Mouse (Mus musculus) mouse trophoblast stem cell (cell line): ENCODE data around the gene Slc10a1.

ENCODE experiments used
- in situ Hi-C, 2 experiments: fragments of 300-500 bp; cut with MseI, MboI; formaldehyde crosslinking; loops; 2 replicates in 1 of 2; 3 replicates in 1 of 2; pipeline ENCODE4 v1.15.1; 2025

Slc10a1 gene

DNA sequence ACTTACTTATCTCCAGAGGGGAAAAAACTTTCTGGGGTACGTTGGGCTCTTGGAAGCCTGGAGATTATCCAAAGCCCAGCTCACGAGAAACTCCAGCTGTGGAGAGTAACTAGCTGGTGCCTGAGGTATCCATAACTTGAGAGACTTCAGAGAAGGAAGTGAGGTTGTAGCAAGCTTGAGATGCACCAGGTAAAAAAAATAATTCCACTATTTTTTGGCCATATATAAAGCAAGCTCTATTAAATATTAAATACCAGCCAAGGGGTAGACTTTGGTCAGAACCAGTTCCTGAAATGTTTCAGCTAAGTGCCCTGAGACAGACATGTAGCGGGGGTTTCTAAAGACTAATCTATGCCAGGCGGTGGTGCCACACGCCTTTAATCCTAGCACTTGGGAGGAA lies at the start of gene Slc10a1:
Slc10a1 (minus strand) TSS at position 101 of the 400 bp plus-strand sequence.
- in situ Hi-C loops: no loop called here

DNA sequence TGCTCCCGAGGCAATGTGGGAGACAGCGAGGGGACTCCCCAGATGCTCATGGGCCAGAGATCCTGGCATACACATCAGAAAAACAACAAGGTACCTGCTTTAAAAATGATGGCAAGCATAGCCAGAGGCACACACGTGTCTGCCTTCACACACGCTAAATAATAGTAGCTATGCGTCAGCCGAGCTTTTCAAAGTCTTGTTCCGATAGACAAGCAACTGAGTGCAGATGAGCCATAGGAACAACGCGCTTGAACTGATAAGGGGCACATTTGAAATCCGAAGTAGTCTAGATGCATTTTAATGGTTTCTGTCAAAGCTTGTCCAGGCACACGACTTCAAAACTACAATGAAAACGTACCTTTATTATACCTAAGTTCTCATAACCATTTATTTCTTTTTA lies 49.1 kb upstream of the Slc10a1 start:
- in situ Hi-C loops: no loop called here

DNA sequence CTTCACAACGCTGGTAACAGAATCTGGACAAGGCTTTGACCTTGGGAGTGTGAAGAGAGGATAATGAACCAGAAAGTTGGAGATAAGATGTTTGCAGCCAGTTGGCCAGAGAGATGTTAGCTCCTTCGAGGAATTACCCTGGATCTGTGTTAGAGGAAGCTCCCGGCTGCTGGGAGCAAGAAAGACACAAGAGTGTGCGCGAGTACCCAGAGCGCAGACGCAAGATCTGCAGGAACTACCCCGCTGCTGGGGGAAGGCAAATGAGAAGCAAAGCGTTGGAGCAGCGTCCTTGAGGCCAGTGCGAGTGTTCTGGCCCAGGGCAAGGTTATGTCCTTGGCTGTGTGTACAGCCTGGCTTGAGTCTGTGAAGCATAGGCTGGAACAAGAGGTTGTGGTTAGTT lies 45.0 kb upstream of the Slc10a1 start:
- in situ Hi-C loops: no loop called here

DNA sequence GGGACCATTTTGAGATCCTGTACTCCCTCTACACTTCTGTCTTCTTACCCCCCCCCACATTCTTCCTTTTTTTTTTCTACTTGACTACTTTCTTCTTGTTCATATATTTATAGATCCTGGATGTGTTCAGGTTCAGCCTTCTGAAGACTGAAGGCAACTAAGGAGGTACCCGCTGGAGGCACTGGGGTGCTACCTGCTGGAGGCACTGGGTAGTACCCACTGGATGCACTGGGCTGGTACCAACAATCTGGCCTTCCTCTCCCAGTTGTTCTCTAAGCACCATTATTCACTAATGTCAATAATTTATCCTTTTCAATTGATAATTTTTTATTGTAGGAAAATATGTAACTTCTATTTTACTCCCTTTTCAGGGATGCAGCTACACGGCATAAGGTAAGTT lies 43.5 kb upstream of the Slc10a1 start:
- in situ Hi-C loops: no loop called here

DNA sequence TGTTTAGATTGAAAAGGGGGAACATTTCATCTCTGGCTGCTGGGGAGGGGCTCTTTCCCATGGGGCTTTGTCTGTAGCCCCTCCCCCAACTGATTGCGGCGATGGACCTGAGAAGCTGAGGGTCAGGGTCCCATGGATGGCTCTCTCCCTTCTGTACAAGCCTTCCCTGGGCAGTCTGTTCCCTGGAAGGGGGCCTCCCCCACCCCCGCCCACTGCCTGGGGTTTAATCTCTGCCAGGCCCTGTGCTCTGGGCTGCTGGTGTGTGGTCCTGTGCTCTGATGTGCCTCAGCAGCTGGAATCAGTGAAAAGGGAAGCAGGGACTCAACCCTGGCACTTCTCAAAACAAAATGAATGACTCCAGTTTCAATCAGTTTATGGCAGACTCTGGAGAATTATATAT lies 41.3 kb upstream of the Slc10a1 start:
- in situ Hi-C loops: no loop called here

DNA sequence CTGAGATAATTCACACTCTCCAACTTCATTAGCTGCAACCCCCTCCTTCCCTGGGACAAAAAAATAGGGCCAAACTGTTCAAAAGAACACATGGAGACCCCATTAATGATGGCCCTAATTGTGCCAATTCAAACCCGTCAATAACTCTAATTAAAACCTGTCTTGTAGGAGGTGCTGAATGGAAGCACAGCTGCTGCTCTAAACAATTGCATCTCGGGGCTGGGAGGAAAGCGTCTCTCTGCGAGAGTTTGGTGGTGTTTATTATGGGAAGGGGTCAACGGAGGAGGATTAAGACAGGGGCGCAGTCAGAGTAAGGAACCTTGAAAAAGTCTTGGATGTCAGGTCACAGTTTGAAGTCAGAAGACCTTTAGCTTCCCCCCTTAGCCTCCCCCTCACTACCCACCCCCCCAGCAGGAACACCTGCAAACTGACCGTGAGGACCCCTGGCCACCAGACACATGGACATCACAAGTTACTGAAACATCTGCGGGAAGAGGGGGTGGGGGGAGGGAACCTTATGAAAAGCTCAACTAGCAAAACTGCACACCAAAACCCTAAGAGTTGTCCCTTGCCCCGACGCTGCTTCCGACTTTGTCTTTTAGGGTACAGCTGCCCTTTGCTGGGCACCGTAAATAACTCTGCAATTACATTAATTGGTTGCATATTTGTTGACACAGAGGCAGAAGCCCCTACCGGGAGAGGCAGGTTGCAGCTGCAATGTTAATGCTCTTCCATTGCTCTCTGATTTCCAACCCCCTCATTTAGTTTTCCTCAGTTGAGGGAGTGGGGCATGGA lies 34.5 kb upstream of the Slc10a1 start:
- in situ Hi-C loops: no loop called here

DNA sequence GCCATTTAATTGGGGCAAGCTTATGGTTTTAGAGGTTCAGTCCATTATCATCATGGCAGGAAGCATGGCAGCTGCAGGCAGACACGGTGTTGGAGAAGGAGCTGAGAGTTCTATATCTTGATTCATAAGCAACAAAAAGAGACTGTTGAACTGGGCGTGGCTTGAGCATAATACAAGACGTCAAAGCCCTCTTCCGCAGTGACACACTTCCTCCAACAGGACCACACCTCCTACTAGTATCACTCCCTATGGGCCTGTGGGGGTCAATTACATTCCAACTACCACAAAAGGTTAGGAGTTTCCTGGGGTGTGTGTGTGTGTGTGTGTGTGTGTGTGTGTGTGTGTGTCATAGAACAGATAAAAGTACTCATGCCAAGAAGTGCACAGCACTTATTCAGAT lies 32.4 kb upstream of the Slc10a1 start:
- in situ Hi-C loops: no loop called here

DNA sequence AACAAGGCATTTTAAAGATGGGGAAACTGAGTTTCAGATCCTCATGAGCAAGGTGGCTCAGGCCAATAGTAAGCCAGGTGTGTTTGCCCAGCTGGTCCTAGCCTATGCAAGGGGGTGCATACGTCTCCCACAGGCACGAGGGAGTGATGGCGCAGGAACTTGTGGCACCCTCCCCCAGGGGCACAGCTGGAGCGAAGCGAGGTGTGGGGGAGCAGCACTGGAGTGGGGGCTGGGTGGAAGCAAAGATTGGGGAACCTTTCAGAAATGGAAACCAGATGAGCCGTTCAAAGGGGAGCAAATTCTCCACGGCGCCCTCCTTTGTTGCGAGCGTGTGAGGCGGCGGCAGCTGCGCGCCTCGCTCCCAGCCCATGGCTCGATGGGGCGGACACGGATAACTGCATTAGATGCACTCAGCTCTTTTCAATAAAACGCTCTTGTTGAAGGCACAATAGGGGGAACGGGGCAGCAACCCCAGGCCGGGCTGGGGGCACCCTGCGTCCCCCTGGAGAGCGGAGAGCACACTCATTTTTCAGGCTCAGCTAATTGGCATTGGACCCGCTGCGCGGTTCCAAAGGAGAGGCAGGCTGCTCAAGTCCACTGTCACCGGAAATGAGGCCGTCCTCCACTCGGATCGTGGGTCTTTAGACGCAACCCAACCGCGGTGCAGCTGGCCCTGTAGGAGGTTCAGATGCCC lies 30.2 kb upstream of the Slc10a1 start:
- in situ Hi-C loops: no loop called here

DNA sequence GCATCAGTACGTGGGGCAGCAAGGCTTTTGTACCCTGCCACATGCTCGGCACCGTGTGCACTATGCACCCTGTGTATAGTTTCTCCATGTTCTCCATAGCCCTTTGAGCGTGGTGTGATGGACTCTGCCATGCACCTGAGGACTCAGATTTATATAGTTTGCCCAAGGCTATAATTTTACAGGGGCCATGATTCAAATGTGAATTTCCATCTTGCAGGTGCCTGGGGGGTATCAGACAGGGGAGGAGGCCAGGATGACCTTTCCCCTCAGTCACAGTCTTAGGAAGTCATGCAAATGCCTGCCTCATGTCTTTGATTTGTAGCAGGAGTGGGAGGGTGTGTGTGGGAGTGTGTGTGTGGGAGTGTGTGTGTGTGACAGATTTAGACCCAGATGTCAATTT lies 29.1 kb upstream of the Slc10a1 start:
- in situ Hi-C loops: no loop called here

DNA sequence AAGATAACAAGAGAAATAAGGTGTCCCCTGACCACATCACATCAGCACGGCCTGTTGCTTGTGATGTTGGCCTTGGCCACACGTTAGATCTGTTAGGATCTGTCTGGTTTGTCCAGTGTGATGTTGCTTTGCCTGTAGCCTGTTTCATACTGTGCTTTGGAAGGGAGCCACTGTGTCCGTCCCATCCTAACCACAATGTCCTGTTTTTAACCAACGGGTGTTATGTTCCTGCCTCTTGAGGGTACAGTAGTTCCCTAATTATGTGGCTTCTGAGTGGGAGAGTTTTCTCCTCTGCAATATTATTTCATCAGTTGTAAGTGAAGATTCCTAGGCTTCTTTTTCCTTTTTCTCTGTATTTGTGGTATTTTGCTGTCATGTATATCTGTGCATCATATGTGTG lies 26.8 kb upstream of the Slc10a1 start:
- in situ Hi-C loops: no loop called here

DNA sequence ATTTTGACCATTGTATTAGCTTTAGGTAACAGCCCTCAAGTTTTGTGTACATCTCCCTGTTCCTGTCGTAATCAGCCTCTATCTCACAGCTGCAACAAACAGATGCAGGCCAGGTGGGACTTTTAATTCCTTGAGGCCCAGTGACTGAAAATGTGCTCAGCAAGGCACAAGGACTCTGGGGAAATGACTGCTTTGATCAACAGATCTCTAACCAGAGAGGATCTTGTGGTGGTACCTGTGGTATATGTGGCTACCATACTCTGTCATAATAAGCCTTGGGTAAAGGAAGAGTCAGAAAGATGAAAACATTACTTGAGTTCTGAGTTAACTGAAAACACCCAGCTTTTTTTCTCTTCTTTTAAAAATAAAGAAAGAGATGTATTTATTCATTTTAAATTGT lies 25.3 kb upstream of the Slc10a1 start:
- in situ Hi-C loops: no loop called here

DNA sequence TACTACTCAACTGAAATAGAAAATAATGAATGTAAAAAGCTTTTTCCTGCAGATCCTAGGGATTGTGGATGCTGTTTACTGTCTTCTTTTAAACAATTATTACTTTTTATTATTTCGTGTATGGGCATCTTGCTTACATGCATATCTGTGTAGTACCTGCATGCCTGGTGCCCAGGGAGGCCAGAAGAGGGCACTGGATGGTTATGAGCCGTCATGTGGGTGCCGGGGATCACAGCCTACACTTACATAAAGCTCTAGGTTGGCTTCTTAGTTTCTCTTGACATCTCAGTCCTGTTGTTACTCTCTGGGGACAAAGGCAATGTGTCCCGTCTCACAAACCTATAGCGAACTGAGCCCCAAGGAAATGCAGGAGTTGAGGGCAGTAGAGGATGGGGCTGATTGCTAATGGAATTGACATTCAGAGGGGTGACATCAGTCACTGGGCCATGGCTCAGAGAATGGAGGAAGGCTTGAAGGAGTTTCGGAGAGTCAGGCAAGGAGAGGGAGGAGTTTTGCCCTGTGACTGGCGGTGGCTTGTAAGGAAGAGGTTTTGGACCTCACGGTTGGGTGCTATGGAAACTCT lies 24.1 kb upstream of the Slc10a1 start:
- in situ Hi-C loops: no loop called here

DNA sequence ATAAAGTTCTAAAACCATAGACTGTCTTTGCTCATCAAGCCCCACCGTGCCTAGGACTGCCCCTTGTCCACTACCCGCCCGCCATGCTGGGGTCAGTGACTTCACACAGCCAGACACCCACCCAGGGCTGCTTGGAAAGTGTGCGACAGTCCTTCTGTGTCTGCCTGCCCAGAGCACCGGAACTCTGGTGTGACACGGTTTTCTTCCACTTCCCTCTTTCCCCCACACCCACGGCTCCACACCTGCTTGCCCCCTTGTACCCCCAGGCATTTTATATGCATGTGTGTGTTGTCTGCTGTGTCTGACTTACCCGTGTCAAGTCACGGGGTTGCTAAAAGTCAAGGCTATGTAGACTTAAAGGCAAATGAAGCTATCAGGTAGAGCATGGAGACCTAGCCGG lies 23.3 kb upstream of the Slc10a1 start:
- in situ Hi-C loops: no loop called here

DNA sequence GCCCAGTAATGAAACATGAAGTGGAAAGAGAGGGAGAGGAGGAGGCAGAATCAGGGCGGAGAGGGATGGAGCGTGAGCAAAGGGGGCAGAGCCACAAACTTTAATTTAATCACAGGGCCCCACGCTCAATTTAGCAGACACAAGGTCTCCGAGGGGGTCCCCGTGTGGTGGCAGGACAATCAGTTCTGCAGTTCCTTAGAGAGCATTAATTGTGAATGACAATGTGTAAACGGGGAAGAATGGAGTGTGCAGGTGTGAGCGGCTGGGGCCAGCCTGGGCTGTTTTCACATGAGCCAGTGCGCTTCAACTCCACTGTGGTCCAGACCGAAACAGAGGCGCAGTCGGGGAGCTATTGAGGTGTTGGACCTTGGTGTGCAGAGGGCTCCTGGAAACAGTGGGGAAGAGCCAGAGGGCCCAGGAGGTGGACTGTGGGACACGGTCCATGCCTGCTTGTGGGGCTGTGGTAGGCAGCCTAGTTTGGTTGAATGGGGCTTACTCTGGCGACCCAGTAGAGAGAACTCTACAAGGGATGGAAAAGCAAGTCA lies 22.5 kb upstream of the Slc10a1 start:
- in situ Hi-C loops: no loop called here

DNA sequence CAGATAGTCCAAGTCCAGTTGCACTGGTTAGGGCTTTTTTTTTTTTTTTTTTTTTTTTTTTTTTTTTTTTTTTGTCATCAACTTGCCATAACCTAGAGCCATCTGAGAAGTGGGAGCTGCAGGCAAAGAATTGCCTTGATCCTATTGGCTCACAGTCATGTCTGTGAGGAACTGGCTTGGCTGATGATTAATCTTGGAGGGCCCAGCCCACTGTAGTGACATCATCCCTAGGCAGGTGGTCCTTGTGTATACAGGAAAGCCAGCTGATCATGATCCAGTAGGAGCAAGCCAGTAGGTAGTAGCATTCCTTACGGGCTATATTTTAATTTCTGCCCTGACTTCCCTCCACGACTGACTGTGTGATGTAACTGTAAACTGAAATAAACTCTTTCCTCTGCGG lies 19.8 kb upstream of the Slc10a1 start:
- in situ Hi-C loops: loop anchor here (5.0 to 10.0 kb wide), 4 partner anchors 194 to 417 kb away; no protein-coding TSS in a partner anchor

DNA sequence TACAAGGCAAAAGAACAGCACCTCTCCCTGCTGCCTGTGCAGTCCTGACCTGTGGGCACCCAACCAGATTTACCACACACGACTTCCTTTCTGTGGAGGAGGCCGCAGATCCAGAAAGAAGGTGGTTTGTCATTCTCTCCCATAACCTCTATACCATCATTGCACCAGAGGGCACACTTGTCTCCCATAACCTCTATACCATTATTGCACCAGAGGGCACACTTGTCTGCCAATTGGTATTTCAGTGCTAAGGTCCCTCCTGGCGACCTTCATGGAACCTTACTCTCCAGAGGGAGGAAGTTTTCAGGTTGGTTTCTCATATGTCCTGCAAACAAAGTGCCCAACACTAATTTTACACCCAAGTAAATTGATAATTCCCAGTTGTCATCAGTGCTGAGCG lies 18.1 kb upstream of the Slc10a1 start:
- in situ Hi-C loops: loop anchor here (5.0 to 10.0 kb wide), 4 partner anchors 196 to 418 kb away; no protein-coding TSS in a partner anchor

DNA sequence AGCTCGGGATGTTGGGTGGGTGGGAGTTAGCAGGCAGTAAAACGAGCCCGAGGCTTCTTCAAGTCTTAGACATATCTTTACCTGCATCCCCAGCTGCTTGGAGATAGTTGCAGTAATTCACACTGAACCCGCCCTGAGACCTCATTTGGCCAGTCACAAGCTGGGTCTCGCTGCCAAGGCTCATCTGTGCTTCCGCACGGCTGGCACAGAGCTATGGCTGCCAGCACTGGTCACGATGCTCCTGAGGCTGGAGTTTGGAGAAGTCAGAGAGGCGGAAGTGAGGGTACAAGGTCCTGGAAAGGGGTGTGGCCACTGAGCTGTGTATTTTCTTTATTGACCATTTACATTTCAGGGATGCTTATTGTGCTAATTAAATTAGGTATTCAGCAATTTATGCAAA lies 15.2 kb upstream of the Slc10a1 start:
- in situ Hi-C loops: loop anchor here (10.0 kb wide), 2 partner anchors 201 to 421 kb away; no protein-coding TSS in a partner anchor

DNA sequence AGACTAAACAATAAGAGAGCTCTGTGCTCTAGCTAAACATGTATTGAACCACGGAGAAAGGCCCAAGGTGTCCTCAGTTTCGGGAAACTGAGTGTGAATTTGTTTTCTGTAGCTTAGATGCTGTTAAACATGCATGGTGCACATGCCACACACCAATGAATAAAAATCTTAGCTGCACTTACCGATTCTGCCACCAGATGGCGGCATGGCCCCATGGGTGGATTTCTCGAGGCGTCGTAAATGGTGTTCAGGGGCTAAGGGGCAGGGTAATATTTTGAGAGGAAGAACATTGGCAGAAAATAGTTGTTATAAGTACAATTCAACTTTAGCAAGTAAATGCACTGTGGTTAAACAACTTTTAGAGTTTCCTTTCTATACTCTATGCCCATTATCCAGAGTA lies 13.8 kb upstream of the Slc10a1 start:
- in situ Hi-C loops: loop anchor here (10.0 kb wide), 2 partner anchors 202 to 422 kb away; no protein-coding TSS in a partner anchor

DNA sequence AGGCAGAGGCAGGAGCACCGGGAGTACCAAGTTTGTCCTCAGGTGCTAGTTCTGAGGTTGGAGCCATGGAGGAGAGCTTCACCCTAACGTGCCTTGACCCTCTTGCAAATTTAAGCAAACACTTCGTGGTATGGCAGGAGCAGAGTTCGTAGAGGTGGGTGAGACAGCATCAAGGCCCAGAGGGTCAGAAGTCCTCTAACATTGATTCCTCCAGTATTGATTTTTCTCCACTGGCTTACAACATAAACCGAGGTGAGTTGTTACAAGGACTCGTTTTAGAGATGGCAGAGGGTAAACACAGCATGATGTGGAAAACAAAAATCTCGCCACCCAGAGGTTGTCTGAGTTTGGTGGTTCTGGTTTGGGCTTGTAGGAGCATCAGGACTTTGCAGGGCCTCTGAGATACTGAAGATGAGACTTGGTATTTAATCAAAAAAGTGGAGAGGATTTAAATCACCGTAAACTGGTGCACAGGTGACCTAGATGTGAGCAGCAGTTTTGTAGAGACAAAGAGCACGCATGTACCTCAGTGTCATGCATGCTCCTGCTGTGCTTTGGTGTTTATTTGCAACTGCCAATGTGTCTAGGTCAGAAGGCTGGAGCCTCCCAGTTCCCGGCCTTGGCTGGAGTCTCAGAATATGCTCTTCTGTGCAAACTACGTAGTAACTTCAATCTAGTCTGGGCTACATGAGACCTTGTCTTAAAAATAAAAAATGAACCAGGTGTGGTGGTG lies 7.6 kb upstream of the Slc10a1 start:
- in situ Hi-C loops: no loop called here

DNA sequence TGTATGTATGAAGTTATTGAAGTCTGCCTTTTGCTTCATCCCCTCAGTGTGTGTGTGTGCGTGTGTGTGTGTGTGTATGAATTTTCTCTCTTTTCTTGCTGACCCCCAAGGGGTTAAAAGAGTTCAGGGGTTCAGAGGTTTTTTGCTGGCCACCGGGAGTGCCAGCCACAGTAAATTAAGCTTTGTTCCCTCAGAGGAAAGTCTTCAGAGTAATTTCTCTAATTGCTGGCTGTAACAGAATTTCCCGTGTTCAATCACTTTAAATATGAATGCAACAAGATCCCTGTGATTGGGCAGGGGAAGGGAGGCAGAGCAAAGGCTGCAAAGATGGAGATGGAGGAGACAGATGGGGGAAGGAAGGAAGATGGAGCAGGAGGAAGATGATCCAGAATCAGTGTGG lies 3.3 kb upstream of the Slc10a1 start:
- in situ Hi-C loops: no loop called here

DNA sequence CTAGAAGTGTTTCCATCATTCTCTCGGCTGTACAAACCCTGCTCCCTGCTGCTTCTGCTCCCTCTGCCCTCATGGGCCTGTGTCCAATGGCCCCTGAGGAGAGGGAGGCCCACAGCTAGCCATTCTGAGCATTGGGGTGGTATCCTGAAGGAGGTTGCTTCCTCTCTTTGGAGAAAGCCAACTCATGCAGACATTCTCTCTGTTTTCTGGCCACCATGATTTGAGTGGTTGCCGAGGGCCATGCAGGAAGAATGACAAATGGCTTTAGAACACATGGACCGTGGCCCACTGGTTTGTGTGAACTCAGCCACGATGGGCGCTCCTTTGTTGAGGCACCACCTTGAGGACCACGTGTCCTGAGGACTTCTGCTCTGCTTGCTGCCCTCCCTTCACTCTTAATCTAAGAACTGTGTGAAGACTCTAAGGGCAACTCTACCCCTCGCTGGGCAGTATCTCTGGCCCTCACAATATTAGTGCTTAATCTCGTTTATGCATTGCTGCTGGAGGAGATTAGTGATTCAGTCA lies 1.7 kb upstream of the Slc10a1 start:
- in situ Hi-C loops: no loop called here
